Mouse (Mus musculus): ENCODE results near the gene Raver1. TPM values are rescaled to one million over a fixed set of nuclear protein-coding genes. Genes with fewer than 3 reads are reported as not detected.
A peak's percentile ranks its signal among the peaks of the same experiment; 100 is the strongest.

Raver1 gene
- polyA plus RNA-seq, 1 experiment from 2014 or later: 68.7 TPM

GRCm38 (mm10) chr9:21114190-21114589 lies 22.4 kb upstream of the Raver1 start:
- WGBS: 83% methylated on average over 7 of the region's 7 CpGs
- Histone ChIP-seq H3K36me3 (ENCODE audit: control insufficient read depth, insufficient read depth, low read length) (no peaks in the 10 kb centered on the region), H3K27ac (ENCODE audit: low read length) (no peak overlapping the region), H3K4me2 (replicated peaks; ENCODE audit: low read depth, low read length) (no peak overlapping the region), H3K27me3 (ENCODE audit: control insufficient read depth, insufficient read depth, low read length) (no peaks in the 10 kb centered on the region), H3K4me3 (ENCODE audit: low read depth, low read length) (no peak overlapping the region), H3K4me1 (ENCODE audit: control insufficient read depth, insufficient read depth, low read length) (no peaks in the 10 kb centered on the region), H3K9ac (replicated peaks; ENCODE audit: low read depth, low read length) (no peak overlapping the region), H3K9me3 (ENCODE audit: control insufficient read depth, low read depth, low read length) (no peaks in the 10 kb centered on the region)
- ATAC-seq (ENCODE audit: insufficient number of reproducible peaks, insufficient read depth, low FRiP score, low read depth): no peak

GRCm38 (mm10) chr9:21113751-21114150 lies 21.9 kb upstream of the Raver1 start:
- H3K36me3 ChIP-seq (ENCODE audit: control insufficient read depth, insufficient read depth, low read length): no peaks in the 10 kb centered on the region
- H3K9ac ChIP-seq (replicated peaks; ENCODE audit: low read depth, low read length): no peak overlapping the region
- no peaks in the 10 kb centered on the region for H3K9me3 ChIP-seq (ENCODE audit: control insufficient read depth, low read depth, low read length)
- ATAC-seq (ENCODE audit: insufficient number of reproducible peaks, insufficient read depth, low FRiP score, low read depth): no peak
- H3K4me3 ChIP-seq (ENCODE audit: low read depth, low read length): no peak overlapping the region
- H3K27me3 ChIP-seq (ENCODE audit: control insufficient read depth, insufficient read depth, low read length): no peaks in the 10 kb centered on the region
- no peak overlapping the region for H3K4me2 ChIP-seq (replicated peaks; ENCODE audit: low read depth, low read length)
- 88% methylated on average over 6 of the region's 6 CpGs for WGBS
- H3K27ac ChIP-seq (ENCODE audit: low read length): no peak overlapping the region
- H3K4me1 ChIP-seq (ENCODE audit: control insufficient read depth, insufficient read depth, low read length): no peaks in the 10 kb centered on the region

- Histone ChIP-seq H3K27me3 (ENCODE audit: control insufficient read depth, insufficient read depth, low read length) (no peaks in the 10 kb centered on the region), H3K9me3 (ENCODE audit: control insufficient read depth, low read depth, low read length) (no peaks in the 10 kb centered on the region), H3K4me3 (ENCODE audit: low read depth, low read length) (no peak overlapping the region), H3K9ac (replicated peaks; ENCODE audit: low read depth, low read length) (no peak overlapping the region), H3K4me1 (ENCODE audit: control insufficient read depth, insufficient read depth, low read length) (no peaks in the 10 kb centered on the region), H3K36me3 (ENCODE audit: control insufficient read depth, insufficient read depth, low read length) (no peaks in the 10 kb centered on the region), H3K4me2 (replicated peaks; ENCODE audit: low read depth, low read length) (no peak overlapping the region), H3K27ac (ENCODE audit: low read length) (no peak overlapping the region)
- 39% methylated on average over 23 of the region's 23 CpGs for WGBS
- ATAC-seq (ENCODE audit: insufficient number of reproducible peaks, insufficient read depth, low FRiP score, low read depth): peak; percentile 38; the same call in 1 of the 2 replicates
Observed at GRCm38 (mm10) chr9:21107607-21108237, 15.9 kb upstream of the Raver1 start.

GRCm38 (mm10) chr9:21105760-21106564 lies 14.2 kb upstream of the Raver1 start:
- WGBS: 70% methylated on average over 5 of the region's 5 CpGs
- Histone ChIP-seq H3K27me3 (ENCODE audit: control insufficient read depth, insufficient read depth, low read length) (no peaks in the 10 kb centered on the region), H3K9me3 (ENCODE audit: control insufficient read depth, low read depth, low read length) (no peaks in the 10 kb centered on the region), H3K4me1 (ENCODE audit: control insufficient read depth, insufficient read depth, low read length) (no peaks in the 10 kb centered on the region), H3K4me3 (ENCODE audit: low read depth, low read length) (no peak overlapping the region), H3K9ac (replicated peaks; ENCODE audit: low read depth, low read length) (no peak overlapping the region), H3K4me2 (replicated peaks; ENCODE audit: low read depth, low read length) (no peak overlapping the region), H3K27ac (ENCODE audit: low read length) (no peak overlapping the region), H3K36me3 (ENCODE audit: control insufficient read depth, insufficient read depth, low read length) (no peaks in the 10 kb centered on the region)
- no peak for ATAC-seq (ENCODE audit: insufficient number of reproducible peaks, insufficient read depth, low FRiP score, low read depth)

- no peaks in the 10 kb centered on the region for H3K27me3 ChIP-seq (ENCODE audit: control insufficient read depth, insufficient read depth, low read length)
- ATAC-seq (ENCODE audit: insufficient number of reproducible peaks, insufficient read depth, low FRiP score, low read depth): no peak
- no peak overlapping the region for H3K27ac ChIP-seq (ENCODE audit: low read length)
- no peak overlapping the region for H3K9ac ChIP-seq (replicated peaks; ENCODE audit: low read depth, low read length)
- 83% methylated on average over 6 of the region's 6 CpGs for WGBS
- H3K36me3 ChIP-seq (ENCODE audit: control insufficient read depth, insufficient read depth, low read length): no peaks in the 10 kb centered on the region
- no peaks in the 10 kb centered on the region for H3K4me1 ChIP-seq (ENCODE audit: control insufficient read depth, insufficient read depth, low read length)
- no peak overlapping the region for H3K4me2 ChIP-seq (replicated peaks; ENCODE audit: low read depth, low read length)
- no peak overlapping the region for H3K4me3 ChIP-seq (ENCODE audit: low read depth, low read length)
- H3K9me3 ChIP-seq (ENCODE audit: control insufficient read depth, low read depth, low read length): no peaks in the 10 kb centered on the region
Observed at GRCm38 (mm10) chr9:21104814-21105213, 13.0 kb upstream of the Raver1 start.

- no peak overlapping the region for H3K9ac ChIP-seq (replicated peaks; ENCODE audit: low read depth, low read length)
- 96% methylated on average over 2 of the region's 2 CpGs for WGBS
Observed at GRCm38 (mm10) chr9:21102076-21102475, 10.3 kb upstream of the Raver1 start.

GRCm38 (mm10) chr9:21100447-21101161 lies 8.8 kb upstream of the Raver1 start:
- Histone ChIP-seq H3K9ac (replicated peaks; ENCODE audit: low read depth, low read length) (no peak overlapping the region), H3K9me3 (ENCODE audit: control insufficient read depth, low read depth, low read length) (no peaks in the 10 kb centered on the region), H3K4me3 (ENCODE audit: low read depth, low read length) (no peak overlapping the region), H3K36me3 (ENCODE audit: control insufficient read depth, insufficient read depth, low read length) (no peaks in the 10 kb centered on the region), H3K27me3 (ENCODE audit: control insufficient read depth, insufficient read depth, low read length) (no peaks in the 10 kb centered on the region), H3K27ac (ENCODE audit: low read length) (no peak overlapping the region), H3K4me2 (replicated peaks; ENCODE audit: low read depth, low read length) (no peak overlapping the region), H3K4me1 (ENCODE audit: control insufficient read depth, insufficient read depth, low read length) (no peaks in the 10 kb centered on the region)
- no peak for ATAC-seq (ENCODE audit: insufficient number of reproducible peaks, insufficient read depth, low FRiP score, low read depth)
- WGBS: 37% methylated on average over 15 of the region's 15 CpGs

More at GRCm38 (mm10) chr9:21102076-21102475, 10.3 kb upstream of the Raver1 start:
- ATAC-seq (ENCODE audit: insufficient number of reproducible peaks, insufficient read depth, low FRiP score, low read depth): no peak
- Histone ChIP-seq H3K9me3 (ENCODE audit: control insufficient read depth, low read depth, low read length) (no peaks in the 10 kb centered on the region), H3K36me3 (ENCODE audit: control insufficient read depth, insufficient read depth, low read length) (no peaks in the 10 kb centered on the region), H3K4me3 (ENCODE audit: low read depth, low read length) (no peak overlapping the region), H3K27me3 (ENCODE audit: control insufficient read depth, insufficient read depth, low read length) (no peaks in the 10 kb centered on the region), H3K4me2 (replicated peaks; ENCODE audit: low read depth, low read length) (no peak overlapping the region), H3K4me1 (ENCODE audit: control insufficient read depth, insufficient read depth, low read length) (no peaks in the 10 kb centered on the region), H3K27ac (ENCODE audit: low read length) (no peak overlapping the region)

GRCm38 (mm10) chr9:21097793-21098192 lies 6.0 kb upstream of the Raver1 start:
- H3K4me1 ChIP-seq (ENCODE audit: control insufficient read depth, insufficient read depth, low read length): no peaks in the 10 kb centered on the region
- H3K9ac ChIP-seq (replicated peaks; ENCODE audit: low read depth, low read length): no peak overlapping the region
- WGBS: 69% methylated on average over 8 of the region's 8 CpGs
- H3K9me3 ChIP-seq (ENCODE audit: control insufficient read depth, low read depth, low read length): no peaks in the 10 kb centered on the region
- no peak; the same call in 1 of the 2 replicates for ATAC-seq (ENCODE audit: insufficient number of reproducible peaks, insufficient read depth, low FRiP score, low read depth)
- H3K27me3 ChIP-seq (ENCODE audit: control insufficient read depth, insufficient read depth, low read length): no peaks in the 10 kb centered on the region
- H3K36me3 ChIP-seq (ENCODE audit: control insufficient read depth, insufficient read depth, low read length): no peaks in the 10 kb centered on the region
- H3K4me2 ChIP-seq (replicated peaks; ENCODE audit: low read depth, low read length): no peak overlapping the region
- H3K27ac ChIP-seq (ENCODE audit: low read length): no peak overlapping the region
- no peak overlapping the region for H3K4me3 ChIP-seq (ENCODE audit: low read depth, low read length)
